Mouse (Mus musculus) heart, embryonic 14.5 days (tissue): ENCODE data around the gene Gm20721. TPM values are rescaled to one million over a fixed set of nuclear protein-coding genes. Genes with fewer than 3 reads are reported as not detected.

Source experiments
- polyA plus RNA-seq: library from polyadenylated mRNA; unstranded; fragments of >200 nt; fragmentation: Nextera tagmentation; extraction: Ambion mirVana; gene quantifications from 2 replicates; pipeline ENCODE4 v1.2.1, GENCODE M21; 2014

The Gm20721 gene
- polyA plus RNA-seq, 1 experiment from 2014 or later = 6.8 TPM

Other genes with a start within 250 kb of the Gm20721 start
- 44.3 and 44.5 TPM in 2 replicates for gene Npepl1, start 236.4 kb downstream of the Gm20721 start, polyA plus RNA-seq
- gene Gnas, start 62.4 kb downstream of the Gm20721 start, polyA plus RNA-seq = 1,524 and 1,578 TPM in 2 replicates
- gene Nelfcd, start 69.1 kb upstream of the Gm20721 start, polyA plus RNA-seq = 77.0 and 79.3 TPM in 2 replicates
- gene Ctsz, start 92.3 kb upstream of the Gm20721 start, polyA plus RNA-seq = 121 and 125 TPM in 2 replicates
- gene Tubb1, start 104.0 kb upstream of the Gm20721 start, polyA plus RNA-seq = 1.8 and 2.3 TPM in 2 replicates
- gene Atp5e, start 117.4 kb upstream of the Gm20721 start, polyA plus RNA-seq = 1,324 and 1,420 TPM in 2 replicates
- 133 and 137 TPM in 2 replicates for gene Prelid3b, start 126.4 kb upstream of the Gm20721 start, polyA plus RNA-seq